Mouse (Mus musculus): ENCODE results near the gene Lin37.

Lin37 gene

GRCm38 (mm10) chr7:30552102-30553020, 7.3 kb downstream of the Lin37 start, which contains the start of the genes Hspb6 and Proser3:
TSS of gene Hspb6 (plus strand) at chr7:30552178.
TSS of gene Proser3 (minus strand) at chr7:30552299.
- peak; percentile 97 for DNase-seq (ENCODE audit: low read depth, low spot score)

- DNase-seq (ENCODE audit: low read depth, low spot score), result no peak
Observed at GRCm38 (mm10) chr7:30551445-30552101, 8.1 kb downstream of the Lin37 start.

- DNase-seq (ENCODE audit: low read depth, low spot score), result no peak
Observed at GRCm38 (mm10) chr7:30550603-30551002, 9.0 kb downstream of the Lin37 start.

- no peak for DNase-seq (ENCODE audit: low read depth, low spot score)
Observed at GRCm38 (mm10) chr7:30549880-30550279, 9.8 kb downstream of the Lin37 start.

- no peak for DNase-seq (ENCODE audit: low read depth, low spot score)
Observed at GRCm38 (mm10) chr7:30544327-30544726, 15.3 kb downstream of the Lin37 start.

GRCm38 (mm10) chr7:30540572-30540971, 19.1 kb downstream of the Lin37 start:
- DNase-seq (ENCODE audit: low read depth, low spot score), result no peak

- DNase-seq (ENCODE audit: low read depth, low spot score), result peak; percentile 99
Observed at GRCm38 (mm10) chr7:30534633-30535577, 24.7 kb downstream of the Lin37 start, which contains the start of gene Arhgap33. TSS of gene Arhgap33 (minus strand) at chr7:30535060.

- DNase-seq (ENCODE audit: low read depth, low spot score), result no peak
Observed at GRCm38 (mm10) chr7:30533941-30534632, 25.6 kb downstream of the Lin37 start.

- DNase-seq (ENCODE audit: low read depth, low spot score), result peak; percentile 54
Observed at GRCm38 (mm10) chr7:30532931-30533330, 26.7 kb downstream of the Lin37 start.

GRCm38 (mm10) chr7:30531291-30531815, 28.3 kb downstream of the Lin37 start:
- no peak for DNase-seq (ENCODE audit: low read depth, low spot score)

GRCm38 (mm10) chr7:30526981-30527380, 32.7 kb downstream of the Lin37 start:
- DNase-seq (ENCODE audit: low read depth, low spot score), result no peak

- no peak for DNase-seq (ENCODE audit: low read depth, low spot score)
Observed at GRCm38 (mm10) chr7:30526399-30526798, 33.2 kb downstream of the Lin37 start.

GRCm38 (mm10) chr7:30525954-30526353, 33.7 kb downstream of the Lin37 start:
- DNase-seq (ENCODE audit: low read depth, low spot score), result no peak

GRCm38 (mm10) chr7:30524487-30524886, 35.2 kb downstream of the Lin37 start:
- DNase-seq (ENCODE audit: low read depth, low spot score), result no peak

GRCm38 (mm10) chr7:30522871-30523270, 36.8 kb downstream of the Lin37 start:
- no peak for DNase-seq (ENCODE audit: low read depth, low spot score)

GRCm38 (mm10) chr7:30520856-30521255, 38.8 kb downstream of the Lin37 start:
- no peak for DNase-seq (ENCODE audit: low read depth, low spot score)

- no peak for DNase-seq (ENCODE audit: low read depth, low spot score)
Observed at GRCm38 (mm10) chr7:30520396-30520795, 39.2 kb downstream of the Lin37 start.

GRCm38 (mm10) chr7:30518325-30518724, 41.3 kb downstream of the Lin37 start:
- DNase-seq (ENCODE audit: low read depth, low spot score), result no peak

GRCm38 (mm10) chr7:30515003-30515760, 44.5 kb downstream of the Lin37 start:
- no peak for DNase-seq (ENCODE audit: low read depth, low spot score)

GRCm38 (mm10) chr7:30508061-30508460, 51.6 kb downstream of the Lin37 start:
- DNase-seq (ENCODE audit: low read depth, low spot score), result no peak

All from mesoderm, embryonic 11.5 days (tissue).